Mouse (Mus musculus) heart, postnatal 0 days (tissue): ENCODE data around the gene Ccdc84. TPM values are rescaled to one million over a fixed set of nuclear protein-coding genes. Genes with fewer than 3 reads are reported as not detected.
"Not testable (repeated sequence)": the region's sequence is repeated elsewhere in the genome, so short reads cannot be mapped to it uniquely, and the experiment has no call there.

Source experiments
- ATAC-seq: fragments of 200-750 bp; cut with Nextera tagmentation; 2 replicates; pipeline ENCODE4 v1.8.0; 2017; ENCODE audit warnings: low read depth, moderate number of reproducible peaks, moderate library complexity; ENCODE audit not compliant: insufficient read depth
- DNase-seq: peaks from one replicate; pipeline ENCODE4 v3.0.0-alpha.2; 2016; ENCODE audit warnings: low spot score
- H3K27ac ChIP-seq: fragments of 300-500 bp; sonication (generic); 2 replicates; pipeline ENCODE4 v1.5.1; 2014; ENCODE audit warnings: low read depth, mild to moderate bottlenecking
- H3K27me3 ChIP-seq: fragments of 300-500 bp; sonication (generic); 2 replicates; pipeline ENCODE4 v1.6.1; 2014; ENCODE audit warnings: low read length, mixed read lengths; ENCODE audit not compliant: control insufficient read depth, insufficient read depth
- H3K36me3 ChIP-seq: fragments of 300-500 bp; sonication (generic); replicated peaks from 2 replicates; pipeline ENCODE4 v1.6.1; 2014; ENCODE audit warnings: low read length, mixed read lengths; ENCODE audit not compliant: control insufficient read depth, insufficient read depth
- H3K4me1 ChIP-seq: fragments of 300-500 bp; sonication (generic); 2 replicates; pipeline ENCODE4 v1.6.1; 2014; ENCODE audit warnings: antibody characterized with exemption; ENCODE audit not compliant: control insufficient read depth, insufficient read depth
- H3K4me2 ChIP-seq: fragments of 300-500 bp; sonication (generic); 2 replicates; pipeline ENCODE4 v1.6.1; 2014; ENCODE audit warnings: low read depth, mild to moderate bottlenecking, low read length, moderate library complexity
- H3K4me3 ChIP-seq: fragments of 300-500 bp; sonication (generic); 2 replicates; pipeline ENCODE4 v1.5.1; 2014; ENCODE audit warnings: low read depth, low read length
- H3K9ac ChIP-seq: fragments of 300-500 bp; sonication (generic); replicated peaks from 2 replicates; pipeline ENCODE4 v1.6.1; 2014; ENCODE audit warnings: low read depth, low read length, mixed read lengths
- H3K9me3 ChIP-seq: fragments of 300-500 bp; sonication (generic); replicated peaks from 2 replicates; pipeline ENCODE4 v1.6.1; 2016; ENCODE audit warnings: low read length; ENCODE audit not compliant: control insufficient read depth
- CTCF ChIP-seq: IDR thresholded peaks from 2 replicates; pipeline ENCODE4 v1.5.1; 2016; ENCODE audit warnings: antibody characterized with exemption, control low read depth, low read depth
- EP300 ChIP-seq: IDR thresholded peaks from 2 replicates; pipeline ENCODE4 v1.6.1; 2016; ENCODE audit warnings: antibody characterized with exemption, low read depth
- WGBS: fragments of 180-500 bp; shearing (Covaris S2); extraction: QIAGEN DNeasy Blood & Tissue Kit; methylation state at CpG from one replicate; pipeline ENCODE4 v1.1.7; 2014; 5-methylcytosine and 5-hydroxymethylcytosine counted together
- polyA plus RNA-seq: library from polyadenylated mRNA; unstranded; fragments of >200 nt; fragmentation: Nextera tagmentation; extraction: Ambion mirVana; gene quantifications from 2 replicates; pipeline ENCODE4 v1.2.1, GENCODE M21; 2015
- total RNA-seq: library from RNA; depleted of rRNA; stranded (reverse); fragments of >200 nt; gene quantifications from 2 replicates; pipeline ENCODE4 v1.2.3, GENCODE M21; 2014; ENCODE audit warnings: low replicate concordance

Ccdc84 gene
- total and polyA plus RNA-seq, 2 experiments from 2014 or later = 17.7 to 45.1 TPM

GRCm38 (mm10) chr9:44384596-44384995 lies 33.8 kb downstream of the Ccdc84 start:
- Histone ChIP-seq H3K9ac (no peak overlapping the region), H3K27me3 (no peaks in the 10 kb centered on the region), H3K27ac (no peak overlapping the region), H3K4me1 (peaks cover 9% of the 10 kb centered on the region; the same call in 1 of the 2 replicates), H3K9me3 (no peaks in the 10 kb centered on the region), H3K4me3 (no peak overlapping the region), H3K36me3 (peaks cover 89% of the 10 kb centered on the region), H3K4me2 (no peak overlapping the region)
- 87% methylated on average over 13 of the region's 13 CpGs for WGBS
- ATAC-seq (no peak), DNase-seq (no peak)
- no peak for TF ChIP-seq EP300
- no peak for TF ChIP-seq CTCF

- Histone ChIP-seq H3K27me3 (no peaks in the 10 kb centered on the region), H3K4me1 (peaks cover 15% of the 10 kb centered on the region), H3K27ac (peak overlapping the region; percentile 69), H3K4me3 (peak overlapping the region; percentile 62), H3K9ac (peak overlapping the region; percentile 71), H3K9me3 (no peaks in the 10 kb centered on the region), H3K36me3 (peaks cover 43% of the 10 kb centered on the region), H3K4me2 (peak overlapping the region; percentile 87)
- no peak for TF ChIP-seq EP300
- TF ChIP-seq CTCF = no peak
- WGBS = 5% methylated on average over 15 of the region's 15 CpGs
- no peak for ATAC-seq
- no peak for DNase-seq
Measured at GRCm38 (mm10) chr9:44379862-44380261, 38.5 kb downstream of the Ccdc84 start.

- H3K9me3 ChIP-seq = no peaks in the 10 kb centered on the region
- peak; percentile 99 for ATAC-seq
- DNase-seq = peak; percentile 97
- TF ChIP-seq EP300 = peak; percentile 15; the same call in 1 of the 2 replicates
- peak; percentile 37 for TF ChIP-seq CTCF
- H3K4me1 ChIP-seq = peaks cover 15% of the 10 kb centered on the region
- H3K27me3 ChIP-seq = no peaks in the 10 kb centered on the region
- peak within 1 kb of the TSS; percentile 62 for H3K4me3 ChIP-seq
- peaks cover 37% of the 10 kb centered on the region for H3K36me3 ChIP-seq
- peak within 1 kb of the TSS; percentile 87 for H3K4me2 ChIP-seq
- WGBS = 0% methylated on average over 82 of the region's 83 CpGs
- peak within 1 kb of the TSS; percentile 78 for H3K9ac ChIP-seq
- peak within 1 kb of the TSS; percentile 73 for H3K27ac ChIP-seq
Measured at GRCm38 (mm10) chr9:44379054-44379834, 39.1 kb downstream of the Ccdc84 start, which contains the start of gene Hyou1. TSS of gene Hyou1 (plus strand) at chr9:44379490.

GRCm38 (mm10) chr9:44378153-44378730 lies 40.1 kb downstream of the Ccdc84 start:
- TF ChIP-seq CTCF (no peak), EP300 (no peak)
- Histone ChIP-seq H3K27ac (no peak overlapping the region), H3K9ac (peak overlapping the region; percentile 78; the same call in 1 of the 2 replicates)

GRCm38 (mm10) chr9:44377335-44377734 lies 41.0 kb downstream of the Ccdc84 start:
- Histone ChIP-seq H3K4me1 (peaks cover 15% of the 10 kb centered on the region), H3K36me3 (peaks cover 18% of the 10 kb centered on the region)
- ATAC-seq, H3K9me3 ChIP-seq, H3K27ac ChIP-seq, H3K4me3 ChIP-seq, DNase-seq, H3K4me2 ChIP-seq, H3K27me3 ChIP-seq, H3K9ac ChIP-seq: not testable (repeated sequence)
- 82% methylated on average over 2 of the region's 2 CpGs for WGBS

More at GRCm38 (mm10) chr9:44378153-44378730, 40.1 kb downstream of the Ccdc84 start:
- no peak for DNase-seq
- WGBS = 80% methylated on average over 5 of the region's 5 CpGs
- H3K4me2 ChIP-seq = peak overlapping the region; percentile 71
- no peak for ATAC-seq
- H3K27me3 ChIP-seq = no peaks in the 10 kb centered on the region
- H3K36me3 ChIP-seq = peaks cover 27% of the 10 kb centered on the region
- H3K4me3 ChIP-seq = peak overlapping the region; percentile 62
- no peaks in the 10 kb centered on the region for H3K9me3 ChIP-seq
- H3K4me1 ChIP-seq = peaks cover 15% of the 10 kb centered on the region
